Mouse (Mus musculus) cerebellum, adult 2 months (tissue): ENCODE data around the gene Hc.

Experiments used
- CTCF ChIP-seq: fragments of 200-500 bp; IDR thresholded peaks from 2 replicates; pipeline ENCODE4 v1.5.1; 2011; ENCODE audit warnings: low read depth, mild to moderate bottlenecking, control low read depth, low read length, moderate library complexity, borderline replicate concordance; ENCODE audit not compliant: insufficient read depth
- POLR2A ChIP-seq: fragments of 200-500 bp; IDR thresholded peaks from 2 replicates; pipeline ENCODE4 v1.6.1; 2011; ENCODE audit warnings: low read length, control low read depth, borderline replicate concordance; ENCODE audit not compliant: insufficient read depth

- TF ChIP-seq POLR2A (no peak), CTCF (no peak)
Observed at GRCm38 (mm10) chr2:34937460-34937859, 123.8 kb downstream of the Hc start.
